Mouse (Mus musculus) neural tube, embryonic 14.5 days (tissue): ENCODE data around the gene Cwf19l1. TPM values are rescaled to one million over a fixed set of nuclear protein-coding genes. Genes with fewer than 3 reads are reported as not detected.
A peak's percentile ranks its signal among the peaks of the same experiment; 100 is the strongest.

Source experiments
- ATAC-seq: fragments of 200-750 bp; cut with Nextera tagmentation; 2 replicates; pipeline ENCODE4 v1.8.0; 2017; ENCODE audit warnings: low read depth, mild to moderate bottlenecking, moderate TSS enrichment, moderate library complexity
- H3K27ac ChIP-seq: fragments of 300-500 bp; sonication (generic); 2 replicates; pipeline ENCODE4 v1.5.1; 2014; ENCODE audit warnings: low read depth, mild to moderate bottlenecking, control low read depth, low read length, moderate library complexity, mixed read lengths
- H3K27me3 ChIP-seq: fragments of 300-500 bp; sonication (generic); 2 replicates; pipeline ENCODE4 v1.6.1; 2014; ENCODE audit warnings: low read length; ENCODE audit not compliant: control insufficient read depth, insufficient read depth
- H3K36me3 ChIP-seq: fragments of 300-500 bp; sonication (generic); 2 replicates; pipeline ENCODE4 v1.6.1; 2014; ENCODE audit warnings: low read length, mixed read lengths; ENCODE audit not compliant: control insufficient read depth, insufficient read depth
- H3K4me1 ChIP-seq: fragments of 300-500 bp; sonication (generic); 2 replicates; pipeline ENCODE4 v1.6.1; 2014; ENCODE audit warnings: low read length; ENCODE audit not compliant: control insufficient read depth, insufficient read depth
- H3K4me2 ChIP-seq: fragments of 300-500 bp; sonication (generic); 2 replicates; pipeline ENCODE4 v1.6.1; 2014; ENCODE audit warnings: mild to moderate bottlenecking, low read depth, low read length, control low read depth
- H3K4me3 ChIP-seq: fragments of 300-500 bp; sonication (generic); 2 replicates; pipeline ENCODE4 v1.5.1; 2014; ENCODE audit warnings: low read depth, low read length, control low read depth, mixed read lengths
- H3K9ac ChIP-seq: fragments of 300-500 bp; sonication (generic); replicated peaks from 2 replicates; pipeline ENCODE4 v1.6.1; 2014; ENCODE audit warnings: low read depth, mild to moderate bottlenecking, control low read depth, low read length, mixed read lengths
- H3K9me3 ChIP-seq: fragments of 300-500 bp; sonication (generic); 2 replicates; pipeline ENCODE4 v1.6.1; 2016; ENCODE audit warnings: low read length; ENCODE audit not compliant: control insufficient read depth
- WGBS: fragments of 180-500 bp; shearing (Covaris S2); extraction: QIAGEN DNeasy Blood & Tissue Kit; methylation state at CpG from one replicate; pipeline ENCODE4 v1.1.7; 2014; 5-methylcytosine and 5-hydroxymethylcytosine counted together
- polyA plus RNA-seq: library from polyadenylated mRNA; unstranded; fragments of >200 nt; fragmentation: Nextera tagmentation; extraction: Ambion mirVana; gene quantifications from 2 replicates; pipeline ENCODE4 v1.2.1, GENCODE M21; 2014

Cwf19l1 gene
- polyA plus RNA-seq, 1 experiment from 2014 or later = 32.2 TPM

DNA sequence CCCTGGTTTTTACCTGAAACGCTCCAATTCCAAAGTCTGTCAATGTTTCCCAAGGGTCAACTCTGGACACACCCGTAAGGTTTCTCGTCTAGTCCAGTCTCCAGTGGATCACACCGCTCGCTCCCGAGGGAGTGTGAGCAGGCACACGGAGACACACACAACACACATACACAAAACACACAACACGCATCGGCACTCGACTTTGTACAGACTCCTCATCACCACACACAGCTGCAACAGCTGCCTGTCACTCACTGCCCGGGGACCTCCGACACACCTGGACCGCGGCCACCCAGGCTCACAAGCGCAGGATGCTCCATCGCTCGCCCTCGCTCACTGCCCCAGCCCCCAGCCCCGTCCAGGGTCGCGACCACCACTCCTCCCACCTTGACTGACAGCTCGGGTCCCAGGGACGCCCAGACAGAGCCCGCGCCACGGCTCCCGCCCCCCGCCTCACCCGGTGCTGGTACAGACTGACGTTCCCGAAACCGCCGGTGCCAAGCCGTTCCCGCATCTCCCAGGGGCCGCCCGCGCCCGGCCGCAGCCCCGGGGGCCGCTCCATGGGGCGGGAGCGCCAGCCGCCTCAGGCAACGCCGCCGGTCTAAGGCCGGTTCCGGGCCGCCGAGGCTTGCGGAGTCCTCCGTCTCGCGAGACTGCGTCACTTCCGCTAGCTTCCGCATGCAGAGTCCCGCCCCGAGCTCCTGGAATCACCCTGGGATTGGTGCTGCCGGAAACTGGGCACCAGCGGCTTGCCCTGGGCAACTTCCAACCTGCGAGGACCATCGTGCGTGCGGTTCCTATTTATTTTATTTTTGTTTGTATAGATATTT is 28.6 kb downstream of the Cwf19l1 start, which contains the start of gene Chuk:
TSS of gene Chuk (minus strand) at position 650 of the 830 bp plus-strand sequence.
- peak within 1 kb of the TSS; percentile 82 for H3K4me2 ChIP-seq
- peak within 1 kb of the TSS; percentile 78 for H3K4me3 ChIP-seq
- H3K27me3 ChIP-seq = no peaks in the 10 kb centered on the region
- peaks cover 11% of the 10 kb centered on the region for H3K36me3 ChIP-seq
- ATAC-seq = peak; percentile 100
- WGBS = under 1% methylated on average over 65 of the region's 67 CpGs
- peaks cover 12% of the 10 kb centered on the region for H3K4me1 ChIP-seq
- peak within 1 kb of the TSS; percentile 93 for H3K9ac ChIP-seq
- H3K27ac ChIP-seq = peak within 1 kb of the TSS; percentile 63
- no peaks in the 10 kb centered on the region for H3K9me3 ChIP-seq

GRCm38 (mm10) chr19:44104393-44104792 is 31.3 kb downstream of the Cwf19l1 start:
- H3K4me2 ChIP-seq = no peak overlapping the region
- H3K27me3 ChIP-seq = no peaks in the 10 kb centered on the region
- H3K4me3 ChIP-seq = no peak overlapping the region
- peaks cover 12% of the 10 kb centered on the region for H3K4me1 ChIP-seq
- H3K27ac ChIP-seq = no peak overlapping the region
- peaks cover 9% of the 10 kb centered on the region; the same call in 1 of the 2 replicates for H3K36me3 ChIP-seq
- no peak for ATAC-seq
- no peaks in the 10 kb centered on the region for H3K9me3 ChIP-seq
- H3K9ac ChIP-seq = no peak overlapping the region
- WGBS = 83% methylated on average over 1 of the region's 1 CpGs

GRCm38 (mm10) chr19:44103001-44103400 is 32.7 kb downstream of the Cwf19l1 start:
- ATAC-seq = no peak
- H3K4me1 ChIP-seq = peaks cover 10% of the 10 kb centered on the region
- no peak overlapping the region for H3K4me2 ChIP-seq
- H3K36me3 ChIP-seq = peaks cover 14% of the 10 kb centered on the region; the same call in 1 of the 2 replicates
- H3K9me3 ChIP-seq = no peaks in the 10 kb centered on the region
- H3K4me3 ChIP-seq = no peak overlapping the region
- no peak overlapping the region for H3K9ac ChIP-seq
- no peaks in the 10 kb centered on the region for H3K27me3 ChIP-seq
- 77% methylated on average over 3 of the region's 3 CpGs for WGBS
- H3K27ac ChIP-seq = no peak overlapping the region

- Histone ChIP-seq H3K9ac (no peak overlapping the region), H3K27ac (no peak overlapping the region), H3K36me3 (peaks cover 26% of the 10 kb centered on the region; the same call in 1 of the 2 replicates), H3K4me2 (no peak overlapping the region), H3K4me1 (no peaks in the 10 kb centered on the region; the same call in 1 of the 2 replicates), H3K4me3 (no peak overlapping the region), H3K9me3 (no peaks in the 10 kb centered on the region), H3K27me3 (no peaks in the 10 kb centered on the region)
- no peak for ATAC-seq
Observed at GRCm38 (mm10) chr19:44100840-44101239, 34.8 kb downstream of the Cwf19l1 start.

DNA sequence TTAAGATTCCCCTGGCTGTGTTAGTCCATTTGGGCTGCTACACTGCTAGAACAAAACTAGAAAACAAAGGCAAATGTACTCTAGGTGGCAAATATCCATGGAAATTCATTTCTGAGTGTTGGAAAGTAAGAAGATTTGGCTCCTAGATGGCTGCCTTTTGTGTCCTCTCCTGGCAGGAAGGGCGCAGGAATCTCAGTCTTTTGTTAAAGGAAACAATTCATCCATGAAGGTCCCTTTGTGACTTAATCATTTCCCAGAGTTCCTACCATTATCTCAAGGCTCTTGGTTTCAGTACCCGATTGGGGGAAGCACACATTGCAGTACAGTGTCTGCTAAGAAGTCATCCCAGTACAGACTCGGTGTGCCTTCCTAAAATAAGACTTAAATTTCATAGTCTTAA is 49.4 kb downstream of the Cwf19l1 start:
- no peaks in the 10 kb centered on the region for H3K27me3 ChIP-seq
- no peaks in the 10 kb centered on the region for H3K9me3 ChIP-seq
- no peak for ATAC-seq
- no peak overlapping the region for H3K4me2 ChIP-seq
- WGBS = 29% methylated on average over 3 of the region's 3 CpGs
- H3K27ac ChIP-seq = no peak overlapping the region
- H3K4me3 ChIP-seq = no peak overlapping the region
- no peak overlapping the region for H3K9ac ChIP-seq
- no peaks in the 10 kb centered on the region for H3K4me1 ChIP-seq
- H3K36me3 ChIP-seq = peaks cover 29% of the 10 kb centered on the region

GRCm38 (mm10) chr19:44080920-44081319 is 54.8 kb downstream of the Cwf19l1 start:
- Histone ChIP-seq H3K4me1 (no peaks in the 10 kb centered on the region), H3K4me2 (no peak overlapping the region), H3K27ac (no peak overlapping the region), H3K9me3 (no peaks in the 10 kb centered on the region), H3K27me3 (no peaks in the 10 kb centered on the region), H3K4me3 (no peak overlapping the region), H3K36me3 (peaks cover 49% of the 10 kb centered on the region), H3K9ac (no peak overlapping the region)
- 84% methylated on average over 2 of the region's 2 CpGs for WGBS
- ATAC-seq = no peak

GRCm38 (mm10) chr19:44080023-44080422 is 55.7 kb downstream of the Cwf19l1 start:
- H3K9ac ChIP-seq = no peak overlapping the region
- ATAC-seq = no peak
- H3K4me2 ChIP-seq = no peak overlapping the region
- H3K4me3 ChIP-seq = no peak overlapping the region
- H3K4me1 ChIP-seq = no peaks in the 10 kb centered on the region
- WGBS = 76% methylated on average over 2 of the region's 2 CpGs
- peaks cover 51% of the 10 kb centered on the region for H3K36me3 ChIP-seq
- H3K27me3 ChIP-seq = no peaks in the 10 kb centered on the region
- no peaks in the 10 kb centered on the region for H3K9me3 ChIP-seq
- no peak overlapping the region for H3K27ac ChIP-seq

DNA sequence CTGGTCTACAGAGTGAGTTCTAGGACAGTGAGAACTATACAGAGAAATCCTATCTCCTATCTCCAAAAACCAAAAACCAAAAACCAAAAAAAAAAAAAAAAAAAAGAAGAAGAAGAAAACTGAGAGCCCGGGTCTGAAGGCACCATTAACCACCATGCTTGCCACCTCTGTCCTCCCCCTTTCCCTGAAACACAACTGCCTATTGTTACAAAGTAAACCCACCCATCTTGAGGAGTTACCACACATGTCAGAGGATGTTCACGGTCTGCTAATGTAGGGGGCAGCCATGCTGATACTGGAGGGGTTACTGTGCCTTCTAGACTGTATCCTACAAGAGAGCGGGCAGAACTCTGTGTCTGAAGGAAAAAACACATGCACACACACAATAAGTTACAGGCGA is 58.7 kb downstream of the Cwf19l1 start:
- no peak overlapping the region for H3K27ac ChIP-seq
- H3K27me3 ChIP-seq = no peaks in the 10 kb centered on the region
- no peak overlapping the region for H3K4me3 ChIP-seq
- no peaks in the 10 kb centered on the region for H3K4me1 ChIP-seq
- H3K36me3 ChIP-seq = peaks cover 44% of the 10 kb centered on the region
- WGBS = 88% methylated on average over 4 of the region's 4 CpGs
- ATAC-seq = no peak
- no peak overlapping the region for H3K9ac ChIP-seq
- no peaks in the 10 kb centered on the region for H3K9me3 ChIP-seq
- no peak overlapping the region for H3K4me2 ChIP-seq

GRCm38 (mm10) chr19:44076457-44076856 is 59.2 kb downstream of the Cwf19l1 start:
- Histone ChIP-seq H3K4me1 (no peaks in the 10 kb centered on the region), H3K36me3 (peaks cover 44% of the 10 kb centered on the region), H3K27me3 (no peaks in the 10 kb centered on the region), H3K9ac (no peak overlapping the region), H3K9me3 (no peaks in the 10 kb centered on the region), H3K4me3 (no peak overlapping the region), H3K4me2 (no peak overlapping the region), H3K27ac (no peak overlapping the region)
- no peak for ATAC-seq
- WGBS = 89% methylated on average over 9 of the region's 9 CpGs
